Mouse (Mus musculus) kidney, adult 2 months (tissue): ENCODE measurements around the gene Nin. TPM values are rescaled to one million over a fixed set of nuclear protein-coding genes. Genes with fewer than 3 reads are reported as not detected.

Source experiments
- DNase-seq: peaks from one replicate; pipeline ENCODE4 v3.0.0; 2021
- H3K27ac ChIP-seq: fragments of 200-500 bp; 2 replicates; pipeline ENCODE4 v1.5.1; 2012; ENCODE audit warnings: low read depth, low read length, control low read depth, inconsistent platforms; ENCODE audit not compliant: insufficient read depth
- H3K27me3 ChIP-seq: fragments of 200-500 bp; replicated peaks from 2 replicates; pipeline ENCODE4 v1.6.1; 2012; ENCODE audit warnings: mild to moderate bottlenecking, moderate library complexity, low read length, inconsistent platforms; ENCODE audit not compliant: control insufficient read depth, insufficient read depth
- H3K36me3 ChIP-seq: fragments of 200-500 bp; 2 replicates; pipeline ENCODE4 v1.6.1; 2012; ENCODE audit warnings: mild to moderate bottlenecking, moderate library complexity, low read length, inconsistent platforms; ENCODE audit not compliant: control insufficient read depth, insufficient read depth
- H3K4me1 ChIP-seq: fragments of 200-500 bp; 2 replicates; pipeline ENCODE4 v1.6.1; 2011; ENCODE audit warnings: low read length; ENCODE audit not compliant: control insufficient read depth, insufficient read depth
- H3K4me3 ChIP-seq: fragments of 200-500 bp; 2 replicates; pipeline ENCODE4 v1.5.1; 2011; ENCODE audit warnings: mild to moderate bottlenecking, low read depth, low read length, control low read depth; ENCODE audit not compliant: insufficient read depth
- CTCF ChIP-seq: fragments of 200-500 bp; conservative IDR thresholded peaks from 2 replicates; pipeline ENCODE4 v1.5.1; 2011; ENCODE audit warnings: low read depth, mild to moderate bottlenecking, control low read depth, low read length, moderate library complexity, mixed read lengths; ENCODE audit not compliant: insufficient read depth, insufficient read length
- POLR2A ChIP-seq: fragments of 200-500 bp; IDR thresholded peaks from one replicate; pipeline ENCODE4 v1.6.1; 2011; ENCODE audit warnings: low read depth, low read length, control low read depth
- WGBS: fragments of 180-500 bp; shearing (Covaris S2); methylation state at CpG from one replicate; pipeline ENCODE4 v1.1.7; 2018; 5-methylcytosine and 5-hydroxymethylcytosine counted together
- polyA plus RNA-seq: library from polyadenylated mRNA; depleted of rRNA; stranded (reverse); fragments of >200 nt; gene quantifications from 2 replicates; pipeline ENCODE4 v1.2.3, GENCODE M21; 2012

The Nin gene
- polyA plus RNA-seq, 1 experiment, result 4.9 TPM

DNA sequence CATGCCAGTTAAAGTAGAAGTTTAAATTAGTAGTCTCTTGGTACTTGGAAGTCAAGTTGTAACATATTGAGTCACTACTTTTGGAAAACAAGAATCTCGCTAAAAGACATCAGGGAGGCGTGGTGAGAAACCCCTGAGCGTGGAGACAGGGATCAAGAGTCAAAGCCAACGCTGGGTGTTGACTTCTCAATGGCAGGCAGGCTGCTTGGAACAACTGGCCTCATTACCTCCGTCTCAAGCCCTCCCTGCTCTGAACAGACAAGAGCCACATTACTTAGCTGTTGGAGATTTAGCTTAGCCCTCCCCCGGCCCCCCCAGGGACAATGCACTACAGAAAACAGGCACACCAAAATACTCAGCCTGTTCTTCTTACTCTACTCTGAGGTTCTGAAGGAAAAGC, 72.5 kb downstream of the Nin start:
- TF ChIP-seq CTCF (no peak), POLR2A (no peak)
- DNase-seq, result no peak
- H3K27ac ChIP-seq, result no peak overlapping the region
- H3K4me3 ChIP-seq, result no peak overlapping the region
- H3K4me1 ChIP-seq, result no peaks in the 10 kb centered on the region; the same call in 1 of the 2 replicates
- 79% methylated on average over 6 of the region's 6 CpGs for WGBS
- H3K36me3 ChIP-seq, result no peaks in the 10 kb centered on the region
- no peaks in the 10 kb centered on the region for H3K27me3 ChIP-seq

DNA sequence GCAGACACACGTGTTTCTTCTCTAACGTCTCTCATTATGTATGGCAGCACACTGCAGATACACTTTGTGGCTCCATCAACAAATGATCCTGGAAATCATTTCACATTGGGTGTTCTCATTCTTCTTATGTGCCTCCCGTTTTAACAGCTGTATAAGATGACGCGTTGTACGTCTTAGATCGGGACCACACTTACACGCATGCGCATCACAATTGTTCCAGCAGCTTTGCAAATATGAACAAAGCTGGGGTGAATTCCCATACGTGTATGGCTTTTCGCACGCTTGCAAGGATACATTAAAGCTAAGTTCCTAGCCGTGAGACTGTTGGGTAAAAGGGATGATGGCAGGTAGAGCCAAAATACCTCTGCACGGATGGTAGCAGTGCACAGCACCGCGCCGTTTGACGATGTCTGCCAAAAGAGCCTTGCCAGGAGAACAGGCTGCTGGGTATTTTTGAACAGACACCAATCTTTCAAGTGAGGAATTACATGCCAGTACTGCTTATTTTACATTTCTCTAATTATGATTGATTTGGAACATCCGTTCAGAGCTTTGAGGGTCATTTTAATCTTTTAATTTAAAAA, 76.7 kb downstream of the Nin start:
- DNase-seq, result no peak

GRCm38 (mm10) chr12:70026233-70026632, 87.3 kb downstream of the Nin start:
- H3K27me3 ChIP-seq, result no peaks in the 10 kb centered on the region
- no peak overlapping the region for H3K4me3 ChIP-seq
- H3K4me1 ChIP-seq, result peaks cover 3% of the 10 kb centered on the region
- no peak for DNase-seq
- H3K36me3 ChIP-seq, result no peaks in the 10 kb centered on the region; the same call in 1 of the 2 replicates
- TF ChIP-seq CTCF (no peak), POLR2A (no peak)
- H3K27ac ChIP-seq, result no peak overlapping the region

More for the DNA sequence above, 76.7 kb downstream of the Nin start:
- H3K4me3 ChIP-seq, result no peak overlapping the region
- H3K4me1 ChIP-seq, result no peaks in the 10 kb centered on the region; the same call in 1 of the 2 replicates
- 0 out of 2 replicates have a peak, but pooled peaks cover 2% of the 10 kb centered on the region for H3K36me3 ChIP-seq
- no peak overlapping the region for H3K27ac ChIP-seq
- TF ChIP-seq POLR2A (no peak), CTCF (no peak)
- H3K27me3 ChIP-seq, result no peaks in the 10 kb centered on the region; the same call in 1 of the 2 replicates
- 89% methylated on average over 19 of the region's 19 CpGs for WGBS

DNA sequence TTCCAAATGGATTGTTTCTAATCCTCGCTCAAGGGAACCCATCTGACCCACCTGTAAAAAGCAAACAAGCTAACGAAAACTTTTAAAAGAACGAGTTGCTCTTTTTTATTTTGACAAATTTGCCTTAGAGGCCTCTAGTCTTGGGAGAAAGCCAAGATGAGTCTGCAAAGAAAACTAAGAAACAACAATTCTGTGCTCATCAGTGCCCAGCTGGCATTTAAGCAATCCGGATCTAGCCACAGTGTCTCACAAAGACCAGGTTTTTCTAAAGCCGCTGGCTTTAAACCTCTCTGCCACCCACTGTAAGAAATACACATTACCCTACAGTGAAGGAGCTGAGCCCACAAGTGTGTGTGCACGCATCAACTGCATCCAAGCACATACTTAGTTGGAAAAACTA, 88.1 kb downstream of the Nin start:
- Histone ChIP-seq H3K36me3 (no peaks in the 10 kb centered on the region; the same call in 1 of the 2 replicates), H3K4me3 (no peak overlapping the region), H3K27me3 (no peaks in the 10 kb centered on the region), H3K4me1 (peaks cover 3% of the 10 kb centered on the region), H3K27ac (peak overlapping the region; percentile 55; the same call in 1 of the 2 replicates)
- WGBS, result 55% methylated on average over 6 of the region's 6 CpGs
- no peak for DNase-seq
- no peak for TF ChIP-seq CTCF
- no peak for TF ChIP-seq POLR2A

- peaks cover 3% of the 10 kb centered on the region for H3K4me1 ChIP-seq
- H3K27me3 ChIP-seq, result no peaks in the 10 kb centered on the region
- WGBS, result 70% methylated on average over 4 of the region's 4 CpGs
- no peak for DNase-seq
- H3K27ac ChIP-seq, result no peak overlapping the region
- H3K36me3 ChIP-seq, result no peaks in the 10 kb centered on the region
- TF ChIP-seq CTCF (no peak), POLR2A (no peak)
- H3K4me3 ChIP-seq, result no peak overlapping the region
Observed at GRCm38 (mm10) chr12:70023580-70023979, 89.9 kb downstream of the Nin start.

DNA sequence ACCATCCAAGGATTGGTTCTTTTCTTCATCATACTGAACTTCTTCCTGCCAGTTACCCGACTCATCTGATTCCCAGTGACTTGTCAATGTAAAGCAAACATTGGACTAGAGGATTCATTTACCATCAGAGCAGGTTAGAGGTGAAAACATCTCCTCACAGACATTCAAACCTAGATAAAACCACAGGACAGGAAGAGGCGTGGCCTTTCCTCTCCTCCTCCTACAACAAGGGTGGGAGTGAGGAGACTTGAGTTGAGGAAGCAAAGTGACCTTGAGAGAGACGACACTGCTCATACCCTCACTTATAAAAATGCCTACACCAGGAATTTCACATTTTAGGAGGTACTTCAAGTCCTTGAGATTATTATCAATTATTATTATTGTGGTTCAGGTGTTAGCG, 95.4 kb downstream of the Nin start:
- Histone ChIP-seq H3K36me3 (no peaks in the 10 kb centered on the region), H3K4me1 (no peaks in the 10 kb centered on the region), H3K27me3 (no peaks in the 10 kb centered on the region), H3K27ac (no peak overlapping the region), H3K4me3 (no peak overlapping the region)
- 76% methylated on average over 4 of the region's 4 CpGs for WGBS
- TF ChIP-seq POLR2A (no peak), CTCF (no peak)
- DNase-seq, result no peak

- no peak for DNase-seq
- no peak overlapping the region for H3K27ac ChIP-seq
Observed at GRCm38 (mm10) chr12:70015936-70016335, 97.6 kb downstream of the Nin start.

More at GRCm38 (mm10) chr12:70015936-70016335, 97.6 kb downstream of the Nin start:
- Histone ChIP-seq H3K36me3 (no peaks in the 10 kb centered on the region), H3K4me1 (no peaks in the 10 kb centered on the region), H3K27me3 (no peaks in the 10 kb centered on the region), H3K4me3 (no peak overlapping the region)
- TF ChIP-seq POLR2A, result no peak
- TF ChIP-seq CTCF, result no peak
- 86% methylated on average over 4 of the region's 4 CpGs for WGBS
